Mouse (Mus musculus): ENCODE results near the gene Cgas. TPM values are rescaled to one million over a fixed set of nuclear protein-coding genes. Genes with fewer than 3 reads are reported as not detected.
"Not testable (repeated sequence)": the region's sequence is repeated elsewhere in the genome, so short reads cannot be mapped to it uniquely, and the experiment has no call there.

Cgas gene
- polyA plus RNA-seq (2012; ENCODE audit: insufficient read depth, insufficient read length, missing spikeins), result 0.32 and 0.67 TPM in 2 replicates

- H3K4me3 ChIP-seq (ENCODE audit: insufficient read depth, low read depth, low read length), result peak within 1 kb of the TSS; percentile 59
- peaks cover 5% of the 10 kb centered on the region for H3K4me1 ChIP-seq (ENCODE audit: control insufficient read depth, insufficient read depth, insufficient read length, low read length)
- no peak within 1 kb of the TSS for H3K27ac ChIP-seq (replicated peaks; ENCODE audit: low read depth, low read length)
Measured at GRCm38 (mm10) chr9:78442579-78443392, at the start of gene Cgas. TSS of gene Cgas (minus strand) at chr9:78443237.

GRCm38 (mm10) chr9:78492254-78492653 is 49.2 kb upstream of the Cgas start:
- no peaks in the 10 kb centered on the region for H3K4me1 ChIP-seq (ENCODE audit: control insufficient read depth, insufficient read depth, insufficient read length, low read length)
- H3K27ac ChIP-seq (replicated peaks; ENCODE audit: low read depth, low read length), result no peak overlapping the region
- no peak overlapping the region for H3K4me3 ChIP-seq (ENCODE audit: insufficient read depth, low read depth, low read length)

GRCm38 (mm10) chr9:78491169-78491568 is 48.1 kb upstream of the Cgas start:
- H3K4me3 ChIP-seq (ENCODE audit: insufficient read depth, low read depth, low read length), result no peak overlapping the region
- H3K27ac ChIP-seq (replicated peaks; ENCODE audit: low read depth, low read length), result no peak overlapping the region
- H3K4me1 ChIP-seq (ENCODE audit: control insufficient read depth, insufficient read depth, insufficient read length, low read length), result no peaks in the 10 kb centered on the region

- Histone ChIP-seq H3K4me1 (ENCODE audit: control insufficient read depth, insufficient read depth, insufficient read length, low read length) (no peaks in the 10 kb centered on the region), H3K4me3 (ENCODE audit: insufficient read depth, low read depth, low read length) (peak within 1 kb of the TSS; percentile 64), H3K27ac (replicated peaks; ENCODE audit: low read depth, low read length) (peak within 1 kb of the TSS; percentile 56)
Measured at GRCm38 (mm10) chr9:78488890-78489420, 45.9 kb upstream of the Cgas start, which contains the start of gene Eef1a1. TSS of gene Eef1a1 (minus strand) at chr9:78489151.

- not testable (repeated sequence) for H3K4me1 ChIP-seq (ENCODE audit: control insufficient read depth, insufficient read depth, insufficient read length, low read length); H3K4me3 ChIP-seq (ENCODE audit: insufficient read depth, low read depth, low read length); H3K27ac ChIP-seq (replicated peaks; ENCODE audit: low read depth, low read length)
Measured at GRCm38 (mm10) chr9:78488021-78488420, 45.0 kb upstream of the Cgas start.

- Histone ChIP-seq H3K4me3 (ENCODE audit: insufficient read depth, low read depth, low read length) (no peak overlapping the region), H3K4me1 (ENCODE audit: control insufficient read depth, insufficient read depth, insufficient read length, low read length) (no peaks in the 10 kb centered on the region), H3K27ac (replicated peaks; ENCODE audit: low read depth, low read length) (no peak overlapping the region)
Measured at GRCm38 (mm10) chr9:78484660-78485059, 41.6 kb upstream of the Cgas start.

- Histone ChIP-seq H3K4me1 (ENCODE audit: control insufficient read depth, insufficient read depth, insufficient read length, low read length) (no peaks in the 10 kb centered on the region), H3K27ac (replicated peaks; ENCODE audit: low read depth, low read length) (peak overlapping the region; percentile 97), H3K4me3 (ENCODE audit: insufficient read depth, low read depth, low read length) (peak overlapping the region; percentile 70)
Measured at GRCm38 (mm10) chr9:78482386-78482785, 39.3 kb upstream of the Cgas start.

- peak overlapping the region; percentile 83 for H3K4me3 ChIP-seq (ENCODE audit: insufficient read depth, low read depth, low read length)
Measured at GRCm38 (mm10) chr9:78481423-78482331, 38.6 kb upstream of the Cgas start.

GRCm38 (mm10) chr9:78480706-78481358 is 37.8 kb upstream of the Cgas start:
- H3K4me1 ChIP-seq (ENCODE audit: control insufficient read depth, insufficient read depth, insufficient read length, low read length), result no peaks in the 10 kb centered on the region
- peak overlapping the region; percentile 83 for H3K4me3 ChIP-seq (ENCODE audit: insufficient read depth, low read depth, low read length)
- H3K27ac ChIP-seq (replicated peaks; ENCODE audit: low read depth, low read length), result peak overlapping the region; percentile 94

More at GRCm38 (mm10) chr9:78481423-78482331, 38.6 kb upstream of the Cgas start:
- Histone ChIP-seq H3K4me1 (ENCODE audit: control insufficient read depth, insufficient read depth, insufficient read length, low read length) (no peaks in the 10 kb centered on the region), H3K27ac (replicated peaks; ENCODE audit: low read depth, low read length) (peak overlapping the region; percentile 97)

GRCm38 (mm10) chr9:78480227-78480626 is 37.2 kb upstream of the Cgas start:
- H3K4me1 ChIP-seq (ENCODE audit: control insufficient read depth, insufficient read depth, insufficient read length, low read length), result not testable (repeated sequence)

GRCm38 (mm10) chr9:78479308-78479707 is 36.3 kb upstream of the Cgas start:
- peak overlapping the region; percentile 40; the same call in 1 of the 2 replicates for H3K27ac ChIP-seq (replicated peaks; ENCODE audit: low read depth, low read length)
- H3K4me1 ChIP-seq (ENCODE audit: control insufficient read depth, insufficient read depth, insufficient read length, low read length), result not testable (repeated sequence)
- peak overlapping the region; percentile 33; the same call in 1 of the 2 replicates for H3K4me3 ChIP-seq (ENCODE audit: insufficient read depth, low read depth, low read length)

More at GRCm38 (mm10) chr9:78480227-78480626, 37.2 kb upstream of the Cgas start:
- H3K4me3 ChIP-seq (ENCODE audit: insufficient read depth, low read depth, low read length), result peak overlapping the region; percentile 83
- H3K27ac ChIP-seq (replicated peaks; ENCODE audit: low read depth, low read length), result peak overlapping the region; percentile 94

GRCm38 (mm10) chr9:78478009-78478605 is 35.1 kb upstream of the Cgas start:
- not testable (repeated sequence) for H3K4me3 ChIP-seq (ENCODE audit: insufficient read depth, low read depth, low read length); H3K27ac ChIP-seq (replicated peaks; ENCODE audit: low read depth, low read length)

GRCm38 (mm10) chr9:78477021-78477551 is 34.0 kb upstream of the Cgas start:
- no peak overlapping the region for H3K4me3 ChIP-seq (ENCODE audit: insufficient read depth, low read depth, low read length)
- no peak overlapping the region for H3K27ac ChIP-seq (replicated peaks; ENCODE audit: low read depth, low read length)

More at GRCm38 (mm10) chr9:78478009-78478605, 35.1 kb upstream of the Cgas start:
- not testable (repeated sequence) for H3K4me1 ChIP-seq (ENCODE audit: control insufficient read depth, insufficient read depth, insufficient read length, low read length)

GRCm38 (mm10) chr9:78476531-78477020 is 33.5 kb upstream of the Cgas start:
- H3K4me1 ChIP-seq (ENCODE audit: control insufficient read depth, insufficient read depth, insufficient read length, low read length), result no peaks in the 10 kb centered on the region
- no peak overlapping the region for H3K4me3 ChIP-seq (ENCODE audit: insufficient read depth, low read depth, low read length)
- H3K27ac ChIP-seq (replicated peaks; ENCODE audit: low read depth, low read length), result no peak overlapping the region

More at GRCm38 (mm10) chr9:78477021-78477551, 34.0 kb upstream of the Cgas start:
- no peaks in the 10 kb centered on the region for H3K4me1 ChIP-seq (ENCODE audit: control insufficient read depth, insufficient read depth, insufficient read length, low read length)

Data from brown adipose tissue, adult 24 weeks (tissue).